Mouse (Mus musculus): Measurements from ENCODE around the gene Mob3b. TPM values are rescaled to one million over a fixed set of nuclear protein-coding genes. Genes with fewer than 3 reads are reported as not detected.
A peak's percentile ranks its signal among the peaks of the same experiment; 100 is the strongest.
"Not testable (repeated sequence)": the region's sequence is repeated elsewhere in the genome, so short reads cannot be mapped to it uniquely, and the experiment has no call there.

Gene Mob3b
- total RNA-seq, 2 experiments from 2014 or later = 0.96 to 1.2 TPM

DNA sequence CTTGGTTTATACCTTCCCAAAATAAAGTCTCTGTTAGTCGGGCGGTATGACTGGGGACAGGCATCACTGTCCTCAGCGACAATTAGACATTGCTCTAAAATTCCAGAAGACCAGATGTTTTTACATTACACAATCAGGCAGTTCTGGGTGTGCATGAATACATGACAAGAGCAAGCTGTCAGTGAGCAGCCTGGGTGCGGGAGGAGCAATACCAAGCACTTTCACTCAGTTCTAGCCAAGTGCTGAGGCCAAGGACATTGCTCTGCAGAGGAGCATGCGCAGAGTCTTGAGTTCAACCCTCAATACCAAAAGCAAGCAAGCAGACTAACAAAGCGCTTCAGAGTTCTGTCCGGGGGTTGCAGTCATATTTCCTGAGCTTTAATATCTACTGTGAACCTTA, 249.2 kb downstream of the Mob3b start:
- intact Hi-C loops (cut with DNase I) = no loop called here
- DNase-seq = peak; percentile 53 to 70

GRCm38 (mm10) chr4:34907026-34907425, 250.3 kb downstream of the Mob3b start:
- peak; percentile 11 to 20 for DNase-seq
- intact Hi-C loops (cut with DNase I) = no loop called here

DNA sequence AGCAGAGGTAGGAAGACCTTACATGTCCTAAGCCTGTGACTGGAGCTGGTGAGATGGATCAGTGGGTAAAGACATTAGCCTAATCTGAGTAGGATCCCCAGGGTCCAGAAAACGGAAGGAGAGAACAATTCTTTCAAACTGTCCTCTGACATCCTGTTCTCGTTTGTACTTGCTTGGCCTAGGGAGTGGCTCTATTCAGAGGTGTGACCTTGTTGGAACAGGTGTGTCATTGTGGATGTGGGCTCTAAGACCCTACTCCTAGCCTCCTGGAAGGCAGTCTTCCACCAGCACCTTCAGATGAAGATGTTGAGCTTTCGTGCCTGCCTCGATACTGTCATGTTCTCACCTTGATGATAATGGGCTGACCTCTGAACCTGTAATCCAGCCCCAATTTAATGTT, 251.1 kb downstream of the Mob3b start:
- intact Hi-C loops (cut with DNase I) = no loop called here

GRCm38 (mm10) chr4:34905396-34905795, 251.9 kb downstream of the Mob3b start:
- intact Hi-C loops (cut with DNase I) = no loop called here
- no peak for DNase-seq

More for the DNA sequence above, 251.1 kb downstream of the Mob3b start:
- DNase-seq = no peak

DNA sequence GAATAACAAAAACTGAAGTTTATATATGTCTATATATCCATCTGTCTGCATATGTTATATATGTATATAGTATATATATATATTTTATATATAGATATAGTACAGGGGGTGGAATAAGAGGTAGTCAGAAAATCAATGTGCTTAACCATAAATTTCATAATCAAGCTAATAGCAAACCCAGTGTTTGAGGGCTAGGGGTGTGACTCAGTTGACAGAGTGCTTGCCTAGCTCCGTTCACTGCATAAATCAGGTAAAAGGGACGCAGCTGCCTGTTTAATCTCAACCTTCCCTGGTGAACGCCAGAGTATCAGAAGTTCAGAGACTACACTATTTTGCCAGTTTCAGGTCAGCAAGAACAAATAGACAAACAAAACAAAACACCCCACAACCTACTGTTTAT, 255.7 kb downstream of the Mob3b start:
- intact Hi-C loops (cut with DNase I); DNase-seq: not testable (repeated sequence)

DNA sequence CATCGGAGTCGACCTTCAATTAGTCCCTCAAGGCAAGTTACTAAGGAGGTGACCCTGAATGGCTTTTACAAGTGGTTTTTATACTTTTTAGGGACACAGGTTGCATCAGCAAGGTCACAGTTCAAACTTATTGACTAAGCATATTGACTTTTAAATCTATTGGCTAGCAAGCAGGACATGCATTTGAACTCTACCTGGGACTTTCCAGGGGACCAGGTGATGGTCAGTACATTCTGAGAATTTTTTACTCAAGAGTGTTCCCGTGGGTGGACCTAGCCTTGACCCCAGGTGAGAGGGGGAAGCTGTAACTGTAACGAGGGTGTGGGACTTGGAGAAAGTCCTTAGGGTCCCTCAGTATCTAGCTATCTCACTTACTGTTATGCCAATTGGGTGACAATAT, 256.1 kb downstream of the Mob3b start:
- DNase-seq = no peak
- intact Hi-C loops (cut with DNase I) = no loop called here

DNA sequence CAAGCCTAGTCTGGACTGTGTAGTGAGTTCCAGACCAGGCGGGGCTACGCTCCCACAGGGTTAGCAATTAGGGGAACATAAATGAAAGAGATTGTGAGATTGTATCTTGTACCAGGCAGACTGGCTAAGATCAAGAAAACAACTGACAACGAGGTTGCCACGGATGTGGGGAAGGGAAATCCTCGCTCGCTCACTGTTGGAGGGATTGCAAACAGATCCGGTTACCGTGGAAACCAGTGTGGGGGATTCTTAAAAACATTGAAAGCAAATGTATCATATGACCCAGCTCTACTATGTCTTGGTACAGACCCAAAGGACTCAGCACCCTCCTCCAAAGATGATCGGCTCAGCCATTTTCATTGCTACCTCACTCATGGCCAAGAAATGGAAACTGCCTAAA, 257.1 kb downstream of the Mob3b start:
- no peak for DNase-seq
- intact Hi-C loops (cut with DNase I) = no loop called here

DNA sequence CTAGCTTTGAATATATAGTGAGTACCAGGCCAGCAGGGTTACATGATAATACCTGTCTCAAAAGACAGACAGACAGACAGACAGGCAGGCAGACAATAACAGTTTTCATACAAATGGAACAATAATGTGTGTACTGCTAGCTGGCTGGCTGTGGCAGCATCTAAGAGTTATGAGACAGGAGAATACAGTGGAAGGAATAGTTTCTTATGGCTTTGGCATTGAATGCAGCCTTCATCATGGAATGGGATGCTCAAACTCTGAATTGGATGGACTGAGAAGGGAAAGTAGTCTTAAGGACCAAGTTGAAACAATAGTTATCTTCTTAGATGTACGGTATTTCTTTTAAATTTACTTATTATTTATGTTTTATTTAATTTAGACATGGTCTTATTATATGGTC, 258.0 kb downstream of the Mob3b start:
- intact Hi-C loops (cut with DNase I) = no loop called here
- no peak for DNase-seq

Other genes starting within 250 kb of the Mob3b start
- gene Ifnk, start 5.4 kb downstream of the Mob3b start, total RNA-seq (2021) = not detected
- 10 to 100 TPM; 23.1 TPM for gene C9orf72, start 68.7 kb upstream of the Mob3b start, total RNA-seq (2021)

Data from heart, postnatal 10 days (tissue).